Mouse (Mus musculus) liver, embryonic 14.5 days (tissue): ENCODE results near the gene Aifm3.

ENCODE experiments used
- CTCF ChIP-seq: IDR thresholded peaks from 2 replicates; pipeline ENCODE4 v1.5.1; 2016; ENCODE audit warnings: antibody characterized with exemption, low read depth, control low read depth
- EP300 ChIP-seq: IDR thresholded peaks from 2 replicates; pipeline ENCODE4 v1.6.1; 2016; ENCODE audit warnings: antibody characterized with exemption, low read depth

GRCm38 (mm10) chr16:17491896-17492561 is 2.6 kb downstream of the Aifm3 start:
- TF ChIP-seq CTCF (no peak), EP300 (no peak)
